Mouse (Mus musculus): ENCODE measurements around the gene Gm11541.

Gm11541 gene

GRCm38 (mm10) chr11:94704472-94704871, at the start of gene Gm11541:
Gm11541 (minus strand) TSS chr11:94704499.
- DNase-seq (ENCODE audit: low read depth, low spot score): no peak

GRCm38 (mm10) chr11:94752946-94753713, 48.8 kb upstream of the Gm11541 start:
- DNase-seq (ENCODE audit: low read depth, low spot score): no peak

- no peak for DNase-seq (ENCODE audit: low read depth, low spot score)
Measured at GRCm38 (mm10) chr11:94741732-94742272, 37.5 kb upstream of the Gm11541 start, which contains the start of gene Cdc34b. Cdc34b (plus strand) TSS chr11:94741782.

- no peak for DNase-seq (ENCODE audit: low read depth, low spot score)
Measured at GRCm38 (mm10) chr11:94735746-94736145, 31.4 kb upstream of the Gm11541 start.

GRCm38 (mm10) chr11:94732773-94733172, 28.5 kb upstream of the Gm11541 start:
- no peak for DNase-seq (ENCODE audit: low read depth, low spot score)

GRCm38 (mm10) chr11:94731229-94731628, 26.9 kb upstream of the Gm11541 start:
- no peak for DNase-seq (ENCODE audit: low read depth, low spot score)

- peak; percentile 8 for DNase-seq (ENCODE audit: low read depth, low spot score)
Measured at GRCm38 (mm10) chr11:94730261-94730660, 26.0 kb upstream of the Gm11541 start.

- DNase-seq (ENCODE audit: low read depth, low spot score): no peak
Measured at GRCm38 (mm10) chr11:94729565-94729964, 25.3 kb upstream of the Gm11541 start.

- no peak for DNase-seq (ENCODE audit: low read depth, low spot score)
Measured at GRCm38 (mm10) chr11:94728545-94728944, 24.2 kb upstream of the Gm11541 start.

- no peak for DNase-seq (ENCODE audit: low read depth, low spot score)
Measured at GRCm38 (mm10) chr11:94727306-94727705, 23.0 kb upstream of the Gm11541 start.

GRCm38 (mm10) chr11:94719216-94719615, 14.9 kb upstream of the Gm11541 start:
- DNase-seq (ENCODE audit: low read depth, low spot score): no peak

GRCm38 (mm10) chr11:94718113-94718909, 14.0 kb upstream of the Gm11541 start:
- DNase-seq (ENCODE audit: low read depth, low spot score): no peak

GRCm38 (mm10) chr11:94717239-94717638, 12.9 kb upstream of the Gm11541 start:
- no peak for DNase-seq (ENCODE audit: low read depth, low spot score)

- DNase-seq (ENCODE audit: low read depth, low spot score): no peak
Measured at GRCm38 (mm10) chr11:94716754-94717153, 12.5 kb upstream of the Gm11541 start.

GRCm38 (mm10) chr11:94715622-94716021, 11.3 kb upstream of the Gm11541 start:
- DNase-seq (ENCODE audit: low read depth, low spot score): no peak

- DNase-seq (ENCODE audit: low read depth, low spot score): no peak
Measured at GRCm38 (mm10) chr11:94713246-94713860, 9.1 kb upstream of the Gm11541 start.

- no peak for DNase-seq (ENCODE audit: low read depth, low spot score)
Measured at GRCm38 (mm10) chr11:94704020-94704419, 279 bp downstream of the Gm11541 start.

- DNase-seq (ENCODE audit: low read depth, low spot score): no peak
Measured at GRCm38 (mm10) chr11:94702216-94702610, 2.1 kb downstream of the Gm11541 start.

GRCm38 (mm10) chr11:94701401-94702215, 2.7 kb downstream of the Gm11541 start:
- no peak for DNase-seq (ENCODE audit: low read depth, low spot score)

- no peak for DNase-seq (ENCODE audit: low read depth, low spot score)
Measured at GRCm38 (mm10) chr11:94699399-94699798, 4.9 kb downstream of the Gm11541 start.

All from c-Kit-negative CD71-positive TER-119-positive erythroid progenitor cells, embryonic 14.5 days (primary cell).